Mouse (Mus musculus) 3134 (cell line): ENCODE measurements at regions not wholly inside any gene's neighbourhood (a gene's known extent, or its start where the extent isn't known, plus 50 kb on each side); places are given as distances from the start of the nearest gene placed in this dataset.
A peak's percentile ranks its signal among the peaks of the same experiment; 100 is the strongest.

Source experiments
- DNase-seq: peaks from one replicate; pipeline ENCODE4 v3.0.0-alpha.2; 2011; ENCODE audit warnings: low spot score; ENCODE audit not compliant: insufficient read length; ENCODE audit errors: extremely low read depth

GRCm38 (mm10) chr4:80002738-80003635, 830.9 kb upstream of the Tyrp1 start:
- peak; percentile 94 for DNase-seq

GRCm38 (mm10) chr4:80003636-80004365, 830.1 kb upstream of the Tyrp1 start:
- no peak for DNase-seq

- DNase-seq: peak; percentile 96
Observed at GRCm38 (mm10) chr4:80004366-80004700, 829.6 kb upstream of the Tyrp1 start.

GRCm38 (mm10) chr4:80004788-80005187, 829.1 kb upstream of the Tyrp1 start:
- DNase-seq: no peak

- no peak for DNase-seq
Observed at GRCm38 (mm10) chr4:80027876-80028275, 806.0 kb upstream of the Tyrp1 start.

- no peak for DNase-seq
Observed at GRCm38 (mm10) chr4:80047956-80048355, 786.0 kb upstream of the Tyrp1 start.
